Mouse (Mus musculus) hindbrain, embryonic 14.5 days (tissue): ENCODE results near the gene Fbxl7. TPM values are rescaled to one million over a fixed set of nuclear protein-coding genes. Genes with fewer than 3 reads are reported as not detected.

Experiments
- ATAC-seq: fragments of 200-750 bp; cut with Nextera tagmentation; 2 replicates; pipeline ENCODE4 v1.8.0; 2017; ENCODE audit warnings: moderate number of reproducible peaks, mild to moderate bottlenecking, moderate TSS enrichment, moderate library complexity; ENCODE audit not compliant: low FRiP score
- DNase-seq: peaks from one replicate; pipeline ENCODE4 v3.0.0-alpha.2; 2015; ENCODE audit warnings: low spot score
- H3K27ac ChIP-seq: fragments of 300-500 bp; sonication (generic); 2 replicates; pipeline ENCODE4 v1.5.1; 2014; ENCODE audit warnings: mild to moderate bottlenecking, moderate library complexity
- H3K27me3 ChIP-seq: fragments of 300-500 bp; sonication (generic); 2 replicates; pipeline ENCODE4 v1.6.1; 2014; ENCODE audit warnings: mild to moderate bottlenecking, low read length, mixed read lengths; ENCODE audit not compliant: control insufficient read depth, insufficient read depth
- H3K36me3 ChIP-seq: fragments of 300-500 bp; sonication (generic); replicated peaks from 2 replicates; pipeline ENCODE4 v1.6.1; 2014; ENCODE audit not compliant: control insufficient read depth, insufficient read depth
- H3K4me1 ChIP-seq: fragments of 300-500 bp; sonication (generic); replicated peaks from 2 replicates; pipeline ENCODE4 v1.6.1; 2014; ENCODE audit warnings: antibody characterized with exemption, low read length, mixed read lengths; ENCODE audit not compliant: control insufficient read depth, insufficient read depth
- H3K4me2 ChIP-seq: fragments of 300-500 bp; sonication (generic); replicated peaks from 2 replicates; pipeline ENCODE4 v1.6.1; 2014; ENCODE audit warnings: mild to moderate bottlenecking, moderate library complexity
- H3K4me3 ChIP-seq: fragments of 300-500 bp; sonication (generic); replicated peaks from 2 replicates; pipeline ENCODE4 v1.5.1; 2014; ENCODE audit warnings: mild to moderate bottlenecking, low read length
- H3K9ac ChIP-seq: fragments of 300-500 bp; sonication (generic); 2 replicates; pipeline ENCODE4 v1.6.1; 2014
- H3K9me3 ChIP-seq: fragments of 300-500 bp; sonication (generic); 2 replicates; pipeline ENCODE4 v1.6.1; 2016; ENCODE audit warnings: low read length; ENCODE audit not compliant: control insufficient read depth
- WGBS: fragments of 180-500 bp; shearing (Covaris S2); extraction: QIAGEN DNeasy Blood & Tissue Kit; methylation state at CpG from one replicate; pipeline ENCODE4 v1.1.7; 2014; 5-methylcytosine and 5-hydroxymethylcytosine counted together
- polyA plus RNA-seq: library from polyadenylated mRNA; unstranded; fragments of >200 nt; fragmentation: Nextera tagmentation; extraction: Ambion mirVana; gene quantifications from 2 replicates; pipeline ENCODE4 v1.2.1, GENCODE M21; 2014

Fbxl7 gene
- polyA plus RNA-seq, 1 experiment from 2014 or later = 15.5 TPM

DNA sequence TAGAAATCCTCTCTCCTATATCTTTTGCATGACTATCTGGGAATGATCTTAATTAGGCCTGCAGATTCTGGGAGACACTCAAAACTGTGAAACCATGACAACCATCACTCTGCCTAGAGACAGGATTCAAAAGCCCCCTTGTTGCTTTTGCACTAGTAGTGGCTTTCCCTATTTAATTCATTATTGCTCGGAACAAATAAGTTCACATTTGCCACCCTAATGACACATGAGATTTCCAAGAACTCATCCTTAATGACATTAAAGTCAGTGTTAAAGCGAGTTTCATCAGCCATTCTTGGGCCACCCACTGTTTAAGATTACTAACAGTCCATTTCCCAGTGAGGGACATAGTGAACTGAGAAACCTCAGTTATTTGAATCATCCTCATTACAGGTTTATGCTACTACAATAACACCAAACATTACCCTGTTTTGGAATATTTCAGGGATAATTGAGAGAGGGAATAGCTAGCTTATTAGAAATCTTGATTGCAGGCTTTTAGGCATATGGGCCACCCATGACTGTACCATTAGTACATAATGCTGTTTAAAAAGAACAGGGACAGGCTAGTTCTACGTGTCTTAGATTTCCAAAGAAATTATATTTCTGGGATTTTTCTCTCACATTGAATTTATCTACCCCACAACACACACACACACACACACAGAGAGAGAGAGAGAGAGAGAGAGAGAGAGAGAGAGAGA lies 361.2 kb downstream of the Fbxl7 start:
- no peaks in the 10 kb centered on the region for H3K9me3 ChIP-seq
- ATAC-seq (peak; percentile 57; the same call in 1 of the 2 replicates), DNase-seq (no peak)
- no peak overlapping the region for H3K4me3 ChIP-seq
- WGBS = 58% methylated on average over 3 of the region's 3 CpGs
- no peaks in the 10 kb centered on the region for H3K27me3 ChIP-seq
- no peak overlapping the region for H3K4me2 ChIP-seq
- H3K27ac ChIP-seq = no peak overlapping the region
- peaks cover 8% of the 10 kb centered on the region for H3K4me1 ChIP-seq
- no peak overlapping the region for H3K9ac ChIP-seq
- no peaks in the 10 kb centered on the region for H3K36me3 ChIP-seq

DNA sequence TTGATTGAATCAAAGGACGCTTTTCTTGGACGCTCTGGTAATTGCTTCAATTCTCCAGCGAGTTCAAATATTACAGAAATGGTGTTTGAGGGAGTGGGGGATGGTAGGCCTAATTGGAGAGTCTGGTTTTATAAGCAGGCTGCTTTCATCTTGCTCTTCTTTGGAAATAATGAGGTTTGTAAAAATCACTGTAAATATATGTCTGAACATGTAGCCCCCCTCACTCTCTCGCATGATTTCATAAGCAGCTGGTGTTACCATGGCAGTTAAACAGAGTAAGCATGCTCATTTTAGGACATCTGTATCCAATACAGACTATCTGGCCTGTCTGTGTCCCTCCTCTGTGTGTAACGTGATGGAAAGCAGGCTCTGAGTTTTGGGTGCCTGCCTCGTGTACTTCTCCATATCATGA lies 376.2 kb downstream of the Fbxl7 start:
- no peak overlapping the region for H3K4me3 ChIP-seq
- H3K36me3 ChIP-seq = no peaks in the 10 kb centered on the region
- WGBS = 64% methylated on average over 6 of the region's 6 CpGs
- no peaks in the 10 kb centered on the region for H3K9me3 ChIP-seq
- ATAC-seq (no peak), DNase-seq (no peak)
- no peak overlapping the region for H3K4me2 ChIP-seq
- no peaks in the 10 kb centered on the region for H3K27me3 ChIP-seq
- H3K9ac ChIP-seq = no peak overlapping the region
- H3K27ac ChIP-seq = no peak overlapping the region
- no peaks in the 10 kb centered on the region for H3K4me1 ChIP-seq

GRCm38 (mm10) chr15:26501024-26501423 lies 394.4 kb downstream of the Fbxl7 start:
- Histone ChIP-seq H3K27me3 (no peaks in the 10 kb centered on the region), H3K4me1 (no peaks in the 10 kb centered on the region), H3K27ac (no peak overlapping the region), H3K4me3 (no peak overlapping the region), H3K9ac (no peak overlapping the region), H3K9me3 (no peaks in the 10 kb centered on the region), H3K4me2 (no peak overlapping the region), H3K36me3 (no peaks in the 10 kb centered on the region)
- DNase-seq = no peak
- WGBS = 81% methylated on average over 4 of the region's 4 CpGs
- no peak for ATAC-seq
